Mouse (Mus musculus) C2C12 (cell line): ENCODE measurements around the gene Ptpru.

ENCODE experiments used
- CEBPB ChIP-seq: IDR thresholded peaks from one replicate; pipeline ENCODE4 v1.6.1; 2011; ENCODE audit warnings: low read depth, mild to moderate bottlenecking, control low read depth, moderate library complexity
- CTCF ChIP-seq: IDR thresholded peaks from one replicate; pipeline ENCODE4 v1.5.1; 2011; ENCODE audit not compliant: control insufficient read depth, insufficient read depth, insufficient read length
- FOSL1 ChIP-seq: IDR thresholded peaks from one replicate; pipeline ENCODE4 v1.8.0; 2011; ENCODE audit warnings: mild to moderate bottlenecking, low read length; ENCODE audit not compliant: poor library complexity, insufficient read depth, severe bottlenecking
- MAX ChIP-seq: IDR thresholded peaks from one replicate; pipeline ENCODE4 v1.6.1; 2011; ENCODE audit warnings: mild to moderate bottlenecking, control low read depth
- MYOD1 ChIP-seq: IDR thresholded peaks from one replicate; pipeline ENCODE4 v1.6.1; 2011; ENCODE audit warnings: low read depth; ENCODE audit not compliant: control insufficient read depth, insufficient read length
- MYOG ChIP-seq: IDR thresholded peaks from one replicate; pipeline ENCODE4 v1.6.1; 2011; ENCODE audit not compliant: control insufficient read depth, insufficient read length; ENCODE audit errors: extremely low read depth
- USF1 ChIP-seq: IDR thresholded peaks from one replicate; pipeline ENCODE4 v1.6.1; 2011; ENCODE audit warnings: low read depth, mild to moderate bottlenecking, control low read depth, moderate library complexity

- TF ChIP-seq CTCF (no peak), USF1 (no peak), CEBPB (no peak), MYOD1 (no peak), MYOG (no peak), FOSL1 (no peak), MAX (no peak)
Observed at GRCm38 (mm10) chr4:131797483-131797882, 40.6 kb downstream of the Ptpru start.
